Mouse (Mus musculus) thymus, postnatal 10 days (tissue): ENCODE results near the gene Mrpl52.

Experiments used
- DNase-seq, 2 experiments: peaks; one replicate each; pipeline ENCODE4 v3.0.0; 2021; ENCODE audit warnings: low spot score in 2 of 2

Mrpl52 gene

DNA sequence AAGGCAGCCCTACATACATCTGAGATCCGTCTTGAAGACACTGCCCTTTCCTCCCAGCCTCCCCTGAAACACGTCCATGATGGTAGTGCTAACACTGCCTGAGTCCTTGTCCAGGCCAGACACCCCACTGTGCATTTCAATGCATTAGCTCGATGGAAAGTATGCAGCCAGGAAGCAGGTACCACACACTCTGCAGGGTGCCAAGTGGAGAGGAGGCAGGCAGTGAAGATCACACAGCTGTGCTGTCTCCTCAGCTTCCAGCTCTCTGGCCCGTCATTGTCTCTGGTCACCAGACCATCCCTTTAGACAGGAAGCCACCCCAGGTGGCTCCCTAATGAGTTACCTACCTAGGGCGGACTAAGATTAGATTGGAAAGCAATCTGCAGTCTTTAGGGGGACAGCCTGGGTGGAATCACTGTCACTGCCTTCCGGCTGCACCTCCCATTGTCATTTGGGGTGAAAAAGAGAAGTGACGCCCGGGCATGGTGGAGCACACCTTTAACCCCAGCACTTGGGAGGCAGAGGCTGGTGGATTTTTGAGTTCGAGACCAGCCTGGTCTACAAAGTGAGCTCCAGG lies 14.6 kb upstream of the Mrpl52 start:
- no peak for DNase-seq

DNA sequence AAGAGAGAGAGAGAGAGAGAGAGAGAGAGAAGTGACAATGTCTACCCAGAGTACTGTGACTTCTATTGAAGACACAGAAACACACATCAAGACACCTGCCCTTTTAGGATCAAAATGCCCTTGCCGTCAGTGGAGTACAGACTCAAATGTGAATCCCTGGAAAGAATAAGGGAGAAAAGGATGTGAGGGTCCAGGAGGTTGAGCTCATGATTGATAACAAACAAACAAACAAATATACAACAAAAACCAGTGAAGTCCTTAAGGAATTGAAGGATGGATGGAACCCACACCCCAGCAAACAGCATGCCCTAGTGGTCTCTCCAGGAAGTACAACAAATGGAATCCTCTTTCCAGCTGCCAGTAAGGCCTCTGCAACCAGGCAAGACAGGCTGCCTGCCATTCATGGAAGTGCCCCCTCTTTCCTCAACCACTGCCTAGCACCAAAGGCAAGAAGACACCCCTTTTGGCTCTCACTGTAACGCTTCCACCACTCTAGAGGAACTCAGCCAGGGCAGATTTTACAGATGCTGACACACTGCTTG lies 14.0 kb upstream of the Mrpl52 start:
- peak in 1 of 2 experiments; percentile 51 for DNase-seq

DNA sequence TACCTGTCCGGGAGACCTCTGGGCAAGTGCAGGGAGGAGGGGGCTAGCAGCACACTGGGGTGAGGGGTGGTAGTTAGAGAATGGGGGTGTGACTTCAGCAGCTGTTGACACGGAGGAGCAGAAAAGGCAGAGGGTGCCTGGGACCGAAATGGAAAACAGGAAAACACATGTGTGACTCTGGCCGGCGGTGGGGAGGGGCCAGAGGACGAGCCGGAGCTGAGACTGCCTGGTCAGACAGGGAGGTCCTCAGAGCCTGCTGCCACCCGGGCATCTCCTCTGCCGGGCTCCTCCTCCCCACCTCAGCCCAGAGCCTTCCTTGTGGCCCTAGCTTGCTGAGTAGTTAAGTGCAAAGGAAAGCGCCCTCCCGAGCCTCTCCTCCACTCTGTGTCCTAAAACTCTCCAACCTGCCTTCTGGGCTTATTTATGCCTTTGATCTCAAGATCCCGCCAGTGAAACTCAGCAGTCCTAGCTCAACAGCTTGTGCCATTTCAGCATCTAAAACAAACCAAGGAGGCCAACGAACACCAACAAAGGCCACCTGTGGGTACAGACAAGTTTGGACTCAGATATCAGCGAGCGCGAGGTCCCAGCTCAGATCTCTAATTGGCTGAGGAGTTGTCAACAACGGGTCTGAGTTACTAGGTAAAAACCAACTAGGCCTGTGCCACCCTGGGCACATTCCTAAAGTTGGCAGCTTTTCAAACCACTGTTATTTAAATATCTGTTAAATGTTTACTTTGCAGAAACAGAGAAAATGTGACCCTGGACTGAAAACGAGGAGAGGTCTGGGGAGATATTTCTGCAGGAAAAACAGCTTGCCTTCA lies 12.6 kb upstream of the Mrpl52 start:
- DNase-seq: no peak

DNA sequence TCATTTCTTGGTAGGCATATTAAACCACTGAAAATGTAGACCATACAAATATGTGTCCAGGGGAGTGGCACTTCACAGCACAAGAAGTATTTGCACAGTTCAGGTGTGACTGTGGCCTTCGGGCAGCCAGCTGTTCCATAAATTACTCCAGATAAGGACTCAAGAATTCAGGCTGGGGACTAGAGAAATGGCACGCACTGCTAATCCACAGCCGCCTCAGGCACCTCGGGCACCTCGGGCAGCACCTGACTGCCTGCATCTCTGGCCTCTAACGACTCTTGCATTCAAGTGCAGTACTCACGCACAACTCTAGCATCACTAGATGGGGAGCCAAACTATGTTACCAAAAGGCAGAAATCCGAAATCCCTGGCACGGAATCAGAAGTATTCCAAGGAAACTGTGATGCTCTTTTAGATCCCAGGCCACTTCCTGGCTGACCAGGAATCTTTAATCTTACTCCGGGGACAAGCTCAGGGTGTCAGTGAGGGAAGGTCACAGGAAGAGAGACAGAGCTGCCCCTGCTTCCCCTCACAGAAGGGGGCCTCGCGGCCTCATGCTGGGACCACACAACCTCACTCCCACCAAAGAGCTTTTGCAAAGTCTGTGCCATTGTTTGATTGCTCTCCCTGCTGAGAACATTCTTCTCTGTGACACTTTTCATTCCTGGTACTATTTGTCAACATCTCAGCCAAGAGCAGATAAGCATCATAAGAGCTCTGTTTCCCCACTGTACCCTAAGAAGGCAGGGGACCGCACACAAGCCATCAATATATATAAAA lies 11.3 kb upstream of the Mrpl52 start:
- no peak for DNase-seq

DNA sequence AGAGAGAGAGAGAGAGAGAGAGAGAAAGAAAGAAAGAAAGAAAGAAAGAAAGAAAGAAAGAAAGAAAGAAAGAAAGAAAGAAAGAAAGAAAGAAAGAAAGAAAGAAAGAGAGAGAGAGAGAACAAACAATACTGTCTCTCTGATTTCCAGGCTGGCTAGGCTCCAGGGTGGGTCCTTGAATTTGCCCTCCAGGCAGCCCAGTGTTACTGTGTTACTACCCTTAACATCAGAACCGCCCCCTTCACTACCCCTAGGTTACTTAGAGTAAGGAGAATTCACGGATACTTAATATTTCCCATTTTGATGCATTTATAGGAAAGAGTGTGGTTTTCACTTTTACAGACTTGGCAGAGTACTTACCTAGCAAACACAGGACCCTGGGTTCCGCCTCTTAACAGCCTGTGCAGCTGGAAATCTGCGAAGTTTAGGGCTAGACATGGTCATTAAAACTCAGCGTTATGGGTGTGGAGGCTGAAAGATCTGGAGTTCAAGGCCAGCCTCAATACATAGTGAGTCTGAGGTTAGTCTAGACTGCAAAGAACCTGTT lies 10.4 kb upstream of the Mrpl52 start:
- no peak for DNase-seq

DNA sequence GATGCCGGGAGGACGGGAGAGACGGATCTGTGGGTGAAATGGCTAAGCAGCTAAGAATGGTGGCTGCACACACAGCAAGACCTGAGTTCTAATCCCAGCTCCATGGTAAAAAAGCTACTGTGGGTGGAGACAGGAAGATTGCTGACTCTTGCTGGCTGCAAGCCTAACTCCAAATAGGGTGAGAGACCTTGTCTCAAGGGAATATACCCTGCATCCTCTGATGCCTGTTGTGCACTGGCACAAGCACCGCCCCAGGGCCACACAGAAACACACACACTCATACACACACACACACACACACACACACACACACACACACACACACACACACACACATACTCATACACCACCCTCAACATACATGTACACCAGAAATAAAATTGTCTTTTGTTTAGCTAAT lies 9.9 kb upstream of the Mrpl52 start:
- no peak for DNase-seq

DNA sequence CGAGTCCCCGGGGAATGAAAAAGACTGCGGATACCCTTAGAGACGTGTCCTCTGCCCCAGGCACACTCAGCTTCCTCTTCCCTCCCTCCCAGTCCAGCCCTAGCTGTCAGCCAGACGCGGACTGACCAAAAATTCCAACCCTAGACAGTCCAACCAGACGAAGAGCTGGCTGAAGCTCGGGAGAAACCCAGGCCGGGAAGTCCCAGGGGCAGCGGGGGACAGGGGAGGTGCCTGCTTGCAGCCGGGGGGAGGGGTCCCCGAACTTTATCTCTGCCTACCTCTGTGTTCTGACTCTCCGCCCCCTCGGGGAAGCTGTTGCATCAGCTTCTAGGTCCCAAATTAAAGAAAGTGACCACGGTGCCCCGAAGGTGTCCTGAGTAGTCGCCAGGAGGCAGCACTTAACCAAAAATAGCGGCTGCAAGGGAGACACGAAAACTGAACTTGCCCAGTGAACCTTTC lies 9.1 kb upstream of the Mrpl52 start, which contains the start of gene Slc7a7:
Slc7a7 (minus strand) TSS at position 158 of the 459 bp plus-strand sequence.
- no peak for DNase-seq

DNA sequence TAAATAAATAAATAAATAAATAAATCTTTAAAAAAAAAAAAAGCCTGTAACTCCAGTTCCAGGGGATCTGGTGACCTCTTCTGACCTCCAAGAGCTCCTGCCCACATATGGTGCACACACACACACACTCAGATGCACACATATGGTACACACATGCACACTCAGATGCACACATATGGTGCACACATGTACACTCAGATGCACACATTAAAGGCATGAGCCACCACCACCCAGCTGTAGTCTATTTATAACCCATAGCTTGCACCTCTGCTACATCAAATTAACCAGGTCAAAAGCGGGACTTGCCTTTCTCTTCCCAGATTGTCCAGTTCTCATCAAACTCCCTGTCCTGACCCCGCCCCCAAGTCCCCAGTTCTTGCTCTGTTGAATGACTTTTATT lies 5.7 kb upstream of the Mrpl52 start:
- no peak for DNase-seq

DNA sequence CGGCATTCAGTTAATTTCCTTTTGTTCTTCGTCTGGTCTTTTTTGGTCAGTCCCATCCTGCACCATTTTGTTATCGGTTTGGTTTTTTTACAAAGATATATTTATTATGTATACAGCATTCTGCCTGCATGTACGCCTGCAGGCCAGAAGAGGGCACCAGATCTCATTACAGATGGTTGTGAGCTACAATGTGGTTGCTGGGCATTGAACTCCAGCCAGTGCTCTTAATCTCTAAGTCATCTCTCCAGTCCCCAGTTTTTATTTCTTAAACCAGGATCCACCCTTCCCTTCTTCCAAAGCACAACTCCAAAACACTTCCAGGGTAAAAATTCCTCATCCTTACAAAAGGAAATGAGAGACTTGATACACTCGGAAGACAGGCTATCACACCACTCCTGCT lies 3.3 kb upstream of the Mrpl52 start:
- DNase-seq: peak in 1 of 2 experiments; percentile 41

DNA sequence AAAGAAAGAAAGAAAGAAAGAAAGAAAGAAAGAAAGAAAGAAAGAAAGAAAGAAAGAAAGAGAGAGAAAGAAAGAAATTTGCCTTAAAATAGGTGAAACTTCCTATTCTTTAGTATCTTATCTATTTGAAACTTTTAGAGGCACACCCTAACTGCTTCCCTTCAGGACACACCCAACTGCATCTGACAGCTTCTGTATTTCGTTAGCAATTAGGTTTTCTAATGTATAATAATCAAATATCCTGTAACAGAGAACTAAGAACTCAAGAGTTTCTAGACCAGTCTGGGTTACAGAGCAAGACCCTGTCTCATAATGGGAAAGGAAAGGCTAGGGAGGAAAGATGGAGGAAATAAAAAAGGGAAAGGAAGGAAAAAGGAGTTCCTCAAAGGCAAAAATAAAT lies 2.1 kb upstream of the Mrpl52 start:
- no peak for DNase-seq

DNA sequence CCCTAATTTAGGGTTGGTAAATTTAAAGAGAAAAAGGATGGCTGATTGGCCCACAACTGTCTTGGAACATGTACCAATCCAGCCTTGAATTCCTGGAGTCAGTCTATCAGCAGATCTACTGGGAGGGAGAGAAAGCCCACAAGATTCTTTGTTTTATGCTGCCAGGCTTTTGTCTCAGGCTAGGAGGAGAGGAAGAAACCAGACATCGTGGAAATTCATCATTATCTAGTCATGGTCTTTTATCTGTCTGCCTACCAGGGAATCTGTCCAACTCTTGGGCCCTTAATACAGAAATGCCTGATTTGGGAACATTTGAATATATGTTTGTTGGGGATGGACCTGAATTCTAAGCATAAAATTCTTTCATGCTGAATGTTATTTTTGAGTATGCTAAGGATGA lies 1.2 kb upstream of the Mrpl52 start:
- no peak for DNase-seq

DNA sequence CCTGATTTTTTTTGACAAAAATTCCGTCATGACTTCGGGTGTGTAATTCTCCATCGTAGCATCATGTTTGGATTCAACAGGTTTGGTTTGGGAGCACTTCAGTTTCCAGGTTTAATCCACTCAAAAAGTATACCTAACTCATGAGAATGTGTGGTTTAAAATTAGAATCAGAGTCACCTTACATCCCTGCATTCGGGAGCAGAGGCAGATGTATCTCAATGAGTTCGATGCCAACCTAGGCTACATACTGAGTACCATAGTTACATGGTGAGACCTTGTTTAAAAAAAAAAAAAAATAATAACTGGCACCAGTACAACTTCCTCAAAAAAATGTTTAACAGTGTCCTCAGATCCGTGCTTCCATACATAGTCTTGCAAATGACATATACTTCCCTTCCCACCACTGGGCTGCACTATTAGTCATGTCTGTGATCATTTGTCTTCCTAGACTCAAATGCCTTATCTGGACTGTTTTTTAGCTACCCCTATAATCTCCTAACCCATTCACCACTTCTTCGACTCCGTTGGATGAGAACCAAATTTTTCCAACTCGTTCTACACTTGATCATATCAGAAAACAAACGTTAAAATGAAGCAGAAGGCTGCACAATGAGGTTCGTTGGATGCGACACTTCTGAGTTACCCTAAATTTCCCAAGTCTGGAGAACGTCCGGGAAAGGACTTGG lies 563 bp upstream of the Mrpl52 start:
- DNase-seq: no peak

DNA sequence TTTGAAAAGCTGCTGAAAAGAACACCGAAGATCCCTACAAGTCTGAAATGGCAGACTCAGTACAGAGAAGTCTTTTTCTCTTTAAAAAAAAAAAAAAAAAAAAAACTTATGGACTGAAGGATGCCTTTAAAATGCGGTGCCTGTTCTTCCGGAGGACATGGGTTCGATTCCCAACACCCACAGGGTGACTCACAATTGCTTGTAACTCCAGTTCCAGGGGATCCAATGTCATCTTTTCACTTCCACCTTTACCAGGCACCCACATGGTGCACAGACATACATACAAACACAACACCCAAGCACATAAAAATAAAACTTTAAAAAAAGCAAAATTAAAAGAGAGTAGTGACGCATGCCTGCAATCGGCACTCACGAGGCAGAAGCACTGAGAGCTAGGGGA lies 987 bp downstream of the Mrpl52 start:
- no peak for DNase-seq

DNA sequence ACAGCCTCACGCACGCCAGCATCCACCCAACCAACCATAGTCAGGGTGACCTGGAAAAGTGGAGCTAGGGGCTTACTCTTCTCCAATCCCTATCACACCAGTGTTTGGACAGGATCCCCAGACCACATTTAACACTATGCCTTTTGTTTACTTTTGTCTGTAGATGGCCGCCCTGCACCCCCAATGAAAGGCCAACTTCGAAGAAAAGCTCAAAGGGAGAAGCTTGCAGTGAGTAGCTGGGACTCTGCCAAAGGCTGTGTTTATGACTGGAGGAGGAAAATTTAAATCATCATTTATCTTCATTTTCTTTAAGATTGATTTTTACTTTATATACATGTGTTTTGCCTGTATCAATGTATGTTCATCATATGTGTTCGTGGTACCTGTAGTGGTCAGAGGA lies 1.7 kb downstream of the Mrpl52 start:
- no peak for DNase-seq

DNA sequence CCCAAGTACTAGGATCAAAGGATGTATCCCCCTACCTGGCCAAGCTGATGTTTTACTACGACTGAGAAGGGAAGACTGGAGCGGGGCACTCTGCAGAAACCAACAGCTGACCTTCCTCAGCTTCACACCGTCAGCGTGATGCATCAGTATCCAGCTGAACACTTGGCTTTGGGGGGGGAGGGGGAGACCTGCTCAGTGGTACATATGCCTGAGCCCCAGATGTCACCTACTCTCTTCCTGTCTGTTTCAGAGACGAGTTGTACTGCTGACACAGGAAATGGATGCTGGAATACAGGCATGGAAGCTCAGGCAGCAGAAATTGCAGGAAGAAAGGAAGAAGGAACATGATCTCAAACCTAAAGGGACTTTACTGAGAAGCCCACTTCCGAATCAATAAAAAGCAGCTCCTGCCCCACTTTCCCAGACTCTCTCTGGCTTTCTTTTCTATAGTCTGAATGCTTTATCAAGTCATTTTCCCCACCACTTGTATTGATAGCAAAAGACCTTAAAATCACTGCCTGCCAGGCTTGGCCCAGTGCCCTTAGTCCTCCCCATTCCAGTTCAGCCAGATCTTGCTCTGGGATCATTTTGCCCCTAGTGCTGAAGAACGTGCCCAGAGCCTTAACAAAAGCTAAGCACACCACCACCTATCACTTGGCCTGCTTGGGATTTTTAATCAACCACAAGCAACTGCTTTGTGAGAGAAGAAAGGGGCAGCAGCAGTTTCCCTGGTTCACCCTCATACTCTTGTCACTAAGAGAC lies 2.8 kb downstream of the Mrpl52 start:
- DNase-seq: no peak

DNA sequence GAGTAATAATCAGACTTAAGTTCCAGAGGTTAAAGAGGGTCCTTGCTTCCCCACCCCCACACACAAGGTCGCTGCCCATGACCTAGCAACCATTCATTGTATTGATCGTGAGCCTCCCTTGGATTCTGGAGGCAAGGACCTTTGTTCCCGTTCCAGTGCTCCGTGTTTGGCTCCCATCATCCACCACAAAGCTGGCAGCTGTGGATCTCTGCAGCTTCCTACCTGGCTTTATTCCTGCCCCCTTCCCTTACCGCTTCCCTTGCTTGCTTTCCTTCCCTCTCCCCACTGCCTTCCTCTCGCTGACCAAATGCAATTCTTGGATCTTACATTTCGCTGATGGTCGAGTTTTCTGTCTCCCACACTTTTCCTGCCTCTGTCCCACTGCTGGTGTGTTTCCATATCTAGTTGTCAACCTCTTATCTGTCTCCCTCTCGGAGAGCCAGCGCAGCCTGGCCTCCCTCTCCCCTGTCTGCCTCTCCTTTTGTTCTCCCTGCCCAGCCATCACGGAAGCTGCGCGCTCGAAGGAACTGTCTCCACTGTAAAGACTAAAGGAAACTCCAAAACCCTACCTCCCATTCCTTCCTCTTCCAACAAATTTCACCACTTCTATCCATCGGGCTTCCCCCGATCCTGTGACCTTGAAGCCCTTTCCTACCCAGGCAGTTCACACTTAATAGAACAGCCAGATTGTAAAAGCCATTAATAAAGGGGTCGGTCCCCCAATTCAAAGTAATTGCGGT lies 3.9 kb downstream of the Mrpl52 start:
- no peak for DNase-seq

DNA sequence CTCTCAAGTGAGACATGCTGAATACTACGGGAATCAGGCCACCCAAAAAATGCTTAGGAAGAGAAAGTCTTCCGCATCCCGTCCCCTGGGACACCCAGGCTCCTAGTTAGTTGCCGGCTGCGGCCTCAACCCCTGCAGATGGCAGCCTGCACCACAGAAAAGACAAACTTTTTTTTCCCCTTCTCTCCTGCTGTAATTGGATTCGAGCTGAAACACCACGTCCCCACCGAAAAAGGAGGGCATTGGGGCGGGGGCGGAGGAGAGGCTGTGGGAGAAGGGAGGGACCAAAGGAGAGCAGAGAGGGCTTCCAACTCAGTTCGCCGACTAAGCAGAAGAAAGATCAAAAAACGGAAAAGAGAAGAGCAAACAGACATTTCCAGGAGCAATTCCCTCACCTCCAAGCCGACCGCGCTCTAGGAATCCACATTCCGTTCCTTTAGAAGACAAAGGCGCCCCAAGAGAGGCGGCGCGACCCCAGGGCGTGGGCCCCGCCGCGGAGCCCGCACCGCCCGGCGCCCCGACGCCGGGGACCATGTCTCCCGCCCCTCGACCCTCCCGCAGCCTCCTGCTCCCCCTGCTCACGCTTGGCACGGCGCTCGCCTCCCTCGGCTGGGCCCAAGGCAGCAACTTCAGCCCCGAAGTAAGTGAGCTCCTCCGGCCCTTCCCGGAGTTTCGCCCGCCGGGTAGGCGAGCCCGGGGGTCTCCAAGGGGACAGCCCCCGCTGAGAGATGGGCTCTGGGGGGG lies 4.8 kb downstream of the Mrpl52 start, which contains the start of gene Mmp14:
Mmp14 (plus strand) TSS at position 279 of the 744 bp plus-strand sequence.
- DNase-seq: peak in 1 of 2 experiments; percentile 40

DNA sequence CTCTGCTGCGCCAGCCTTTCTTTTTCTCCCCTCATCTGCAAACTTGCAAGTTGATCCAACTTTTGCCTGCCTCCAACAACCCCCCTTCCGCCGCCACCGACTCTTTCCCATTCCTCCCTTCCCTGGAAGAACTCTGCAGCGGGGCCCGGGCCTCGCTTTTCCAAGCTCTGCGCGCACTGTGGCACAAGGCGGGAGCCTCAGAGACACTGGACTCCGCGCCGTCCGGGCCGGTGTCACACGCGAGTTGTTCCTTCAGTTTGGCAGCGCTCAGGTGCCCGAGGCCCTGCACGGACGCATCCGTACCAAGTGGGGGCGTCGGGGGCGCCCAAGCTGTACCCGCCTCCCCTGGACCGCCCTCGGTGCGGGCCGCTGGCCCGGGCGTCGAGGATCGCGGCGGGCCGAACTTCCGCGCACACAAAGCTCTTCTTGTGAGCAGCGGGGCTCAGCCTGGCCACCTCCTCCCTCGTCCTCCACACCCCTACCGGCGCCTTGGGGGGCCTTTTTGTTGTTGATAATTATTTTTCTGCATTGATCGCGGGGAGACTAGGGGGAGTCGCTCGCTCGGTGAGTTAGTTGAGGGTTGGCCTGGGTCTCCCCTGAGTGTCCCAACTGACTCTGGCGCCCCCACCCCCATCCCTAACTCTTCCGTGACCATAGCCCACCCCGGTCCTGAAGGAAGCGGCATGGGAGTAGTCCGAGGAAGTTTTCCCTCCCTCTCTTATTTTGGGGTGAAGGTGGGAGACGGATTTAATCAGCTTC lies 5.5 kb downstream of the Mrpl52 start:
- peak in 1 of 2 experiments; percentile 38 for DNase-seq
